ENCODE assay signal across 21 mouse cellular contexts in the genomic region with DNA sequence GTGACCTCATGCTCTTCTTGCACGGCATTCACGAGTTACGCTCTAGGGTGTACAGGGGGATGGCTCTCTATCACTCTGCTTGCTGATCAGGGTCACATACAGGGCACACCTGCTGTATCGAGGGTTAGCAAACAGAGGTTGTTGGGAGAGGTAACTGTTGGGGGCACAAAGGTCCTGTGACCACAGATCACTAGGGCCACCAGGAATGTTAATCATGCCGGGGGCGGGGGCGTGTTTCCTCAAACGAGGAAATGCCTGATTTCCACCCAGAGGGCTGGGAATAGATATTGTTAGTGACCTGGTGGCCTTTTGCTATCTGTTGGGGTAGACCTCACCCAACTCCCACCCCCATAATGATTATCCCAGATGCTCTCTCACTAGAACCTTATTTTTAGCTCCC. TPM values are rescaled to one million over a fixed set of nuclear protein-coding genes. Genes with fewer than 3 reads are reported as not detected.
DNase-seq lines count a peak whose midpoint lies in the region; ATAC-seq lines count a peak whose summit lies in the region.
"Had no signal": no experiment of that assay in that cellular context is flagged by ENCODE, and none has a peak within 500 bp of the region (broad histone marks: within the 10 kb centered on the region; RNA-seq: fewer than 3 reads in every experiment).

No protein-coding gene starts in this region.

- no peaks in the 10 kb centered on the region for H3K36me3 ChIP-seq in liver, embryonic 12.5 days
- H3K36me3 ChIP-seq in stomach, embryonic 15.5 days = no peaks in the 10 kb centered on the region
- H3K36me3 ChIP-seq: forebrain, embryonic 15.5 days; hindbrain, embryonic 15.5 days; midbrain, embryonic 13.5 days; neural tube, embryonic 13.5 days had no signal

- H3K4me2 ChIP-seq in liver, embryonic 12.5 days = no peak overlapping the region
- H3K4me2 ChIP-seq in stomach, embryonic 15.5 days = no peak overlapping the region
- H3K4me2 ChIP-seq: forebrain, embryonic 15.5 days; hindbrain, embryonic 15.5 days; midbrain, embryonic 13.5 days; neural tube, embryonic 13.5 days had no signal

- H3K9ac ChIP-seq in liver, embryonic 12.5 days = no peak overlapping the region
- H3K9ac ChIP-seq in stomach, embryonic 15.5 days = no peak overlapping the region
- H3K9ac ChIP-seq: forebrain, embryonic 15.5 days; hindbrain, embryonic 15.5 days; midbrain, embryonic 13.5 days; neural tube, embryonic 13.5 days had no signal

- H3K27me3 ChIP-seq in liver, embryonic 12.5 days (replicated peaks) = no peaks in the 10 kb centered on the region
- no peaks in the 10 kb centered on the region for H3K27me3 ChIP-seq in stomach, embryonic 15.5 days (replicated peaks)
- H3K27me3 ChIP-seq: forebrain, embryonic 15.5 days; hindbrain, embryonic 15.5 days; midbrain, embryonic 13.5 days; neural tube, embryonic 13.5 days; Patski had no signal

- intact Hi-C loops in heart, postnatal 10 days (cut with DNase I) = no loop called here

- 62% methylated on average over 8 of the region's 8 CpGs for WGBS in liver, embryonic 12.5 days (ENCODE audit: insufficient replicate concordance)
- 60% methylated on average over 8 of the region's 8 CpGs for WGBS in stomach, embryonic 15.5 days

- no peak overlapping the region for H3K27ac ChIP-seq in liver, embryonic 12.5 days
- no peak overlapping the region for H3K27ac ChIP-seq in stomach, embryonic 15.5 days
- H3K27ac ChIP-seq: forebrain, embryonic 15.5 days; hindbrain, embryonic 15.5 days; midbrain, embryonic 13.5 days; neural tube, embryonic 13.5 days had no signal

- H3K4me1 ChIP-seq in liver, embryonic 12.5 days = no peaks in the 10 kb centered on the region
- H3K4me1 ChIP-seq in stomach, embryonic 15.5 days = no peaks in the 10 kb centered on the region
- H3K4me1 ChIP-seq: forebrain, embryonic 15.5 days; hindbrain, embryonic 15.5 days; midbrain, embryonic 13.5 days; neural tube, embryonic 13.5 days had no signal

- no peak overlapping the region for H3K4me3 ChIP-seq in liver, embryonic 12.5 days
- H3K4me3 ChIP-seq in stomach, embryonic 15.5 days (replicated peaks) = no peak overlapping the region
- H3K4me3 ChIP-seq: forebrain, embryonic 15.5 days; hindbrain, embryonic 15.5 days; midbrain, embryonic 13.5 days; neural tube, embryonic 13.5 days had no signal

- DNase-seq in heart, adult 11 months = peak; percentile 98
- no peak for DNase-seq in heart, postnatal 10 days
- DNase-seq in heart, adult 9 months (ENCODE audit: low spot score in 2 of 2) = peak; percentile 61 to 81
- no peak for DNase-seq in spleen, postnatal 14 days (ENCODE audit: low spot score in 2 of 2)
- no peak for DNase-seq in lung, postnatal 10 days
- no peak for DNase-seq in cerebellum, adult 11-12 months
- DNase-seq: adrenal gland, postnatal 10 days; cerebellum, postnatal 14 days; right cerebral cortex, postnatal 14 days; spleen, adult 18-20 months; thymus, postnatal 14 days had no signal

- no peaks in the 10 kb centered on the region for H3K9me3 ChIP-seq in liver, embryonic 12.5 days (replicated peaks)
- no peaks in the 10 kb centered on the region for H3K9me3 ChIP-seq in stomach, embryonic 15.5 days
- H3K9me3 ChIP-seq: forebrain, embryonic 15.5 days; hindbrain, embryonic 15.5 days; midbrain, embryonic 13.5 days; neural tube, embryonic 13.5 days had no signal

- ATAC-seq in liver, embryonic 12.5 days = peak; percentile 85
- 0 out of 2 replicates have a peak, but pooled peaks have one; percentile 50 for ATAC-seq in stomach, embryonic 15.5 days (ENCODE audit: insufficient read depth, low FRiP score, low read depth)
- ATAC-seq: activated CD4-positive, CD25-positive, alpha-beta regulatory T cell, adult 4 months; CD4-positive, CD25-positive, alpha-beta regulatory T cell, adult 4 months; forebrain, embryonic 15.5 days; intestine, postnatal 0 days; midbrain, embryonic 13.5 days; Patski had no signal

RNA-seq across cellular contexts. Expression of gene Il1r1, which starts 57.3 kb away (rescaled TPM):
- total RNA-seq in heart, postnatal 10 days (2021) = 1 to 10 TPM; 7.5 to 7.9 TPM
- polyA plus RNA-seq in liver, embryonic 12.5 days (2016; fragmentation: Nextera tagmentation; extraction: Ambion mirVana) = 15.7 and 17.8 TPM in 2 replicates
- 9.3 TPM in 2 replicates for polyA plus RNA-seq in stomach, embryonic 15.5 days (2015; fragmentation: Nextera tagmentation; extraction: Ambion mirVana)
- polyA plus RNA-seq: CD4-positive, CD25-positive, alpha-beta regulatory T cell, adult 4 months had no signal

Comparison
In these comparisons a context has a peak if more than half of its experiments do, and no peak if none do; other contexts are left out.
1. DNase-seq: peak in heart, adult 11 months (single experiment) and heart, adult 9 months (2 of 2); none in heart, postnatal 10 days (0 of 2), spleen, postnatal 14 days (0 of 2), lung, postnatal 10 days (single experiment) and cerebellum, adult 11-12 months (single experiment).